Mouse (Mus musculus) liver, postnatal 0 days (tissue): ENCODE measurements around the gene Olfr1373.
"Not testable (repeated sequence)": the region's sequence is repeated elsewhere in the genome, so short reads cannot be mapped to it uniquely, and the experiment has no call there.

Experiments used
- CTCF ChIP-seq: sonication (generic); IDR thresholded peaks from 2 replicates; pipeline ENCODE4 v1.5.1; 2016; ENCODE audit warnings: antibody characterized with exemption, low read depth
- EP300 ChIP-seq: IDR thresholded peaks from 2 replicates; pipeline ENCODE4 v1.6.1; 2016; ENCODE audit warnings: antibody characterized with exemption, low read depth, mild to moderate bottlenecking

DNA sequence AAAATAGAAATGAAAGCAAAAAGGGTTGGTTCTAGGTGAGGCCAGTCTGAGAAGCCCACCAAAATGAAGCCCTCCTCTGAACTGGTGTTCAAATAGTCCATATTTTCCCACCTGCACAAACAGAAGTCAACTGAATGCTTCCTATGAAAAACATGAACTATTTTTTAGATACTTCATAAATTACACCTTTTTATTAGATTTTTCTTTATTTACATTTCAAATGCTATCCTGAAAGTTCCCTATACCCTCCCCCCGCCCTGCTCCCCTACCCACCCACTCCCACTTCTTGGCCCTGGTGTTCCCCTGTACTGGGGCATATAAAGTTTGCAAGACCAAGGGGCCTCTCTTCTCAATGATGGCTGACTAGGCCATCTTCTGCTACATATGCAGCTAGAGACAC, at the start of gene Olfr1373:
- TF ChIP-seq CTCF, EP300: not testable (repeated sequence)
